Mouse (Mus musculus): ENCODE measurements around the gene Tsc22d4. TPM values are rescaled to one million over a fixed set of nuclear protein-coding genes. Genes with fewer than 3 reads are reported as not detected.

Gene Tsc22d4
- total and polyA plus RNA-seq, 3 experiments = 90.8 to 491 (median 93.5) TPM

- H3K36me3 ChIP-seq (replicated peaks) = peaks cover 86% of the 10 kb centered on the region
- TF ChIP-seq TAL1 (conservative IDR thresholded peaks at IDR 0.05; ENCODE audit: low read depth, low read length) = no peak
- no peak for TF ChIP-seq GATA2 (IDR thresholded peaks at IDR 0.05; ENCODE audit: borderline replicate concordance, low read depth, low read length)
- TF ChIP-seq POLR2AphosphoS5 (IDR thresholded peaks at IDR 0.05; ENCODE audit: insufficient replicate concordance, low read depth, low read length) = no peak
Observed at GRCm38 (mm10) chr5:137757887-137758286, 12.4 kb downstream of the Tsc22d4 start.

GRCm38 (mm10) chr5:137758921-137759534 lies 13.5 kb downstream of the Tsc22d4 start:
- TF ChIP-seq GATA2 (IDR thresholded peaks at IDR 0.05; ENCODE audit: borderline replicate concordance, low read depth, low read length) (no peak), CTCF (IDR thresholded peaks at IDR 0.05; ENCODE audit: low read depth, low read length) (no peak), POLR2AphosphoS5 (IDR thresholded peaks at IDR 0.05; ENCODE audit: insufficient replicate concordance, low read depth, low read length) (no peak), TAL1 (conservative IDR thresholded peaks at IDR 0.05; ENCODE audit: low read depth, low read length) (no peak), GATA1 (IDR thresholded peaks at IDR 0.05; ENCODE audit: borderline replicate concordance, low read length) (no peak)
- ATAC-seq (ENCODE audit: extremely low read depth, insufficient number of reproducible peaks, low FRiP score, poor library complexity, severe bottlenecking) (no peak), DNase-seq (ENCODE audit: low spot score) (no peak)
- Histone ChIP-seq H3K36me3 (replicated peaks) (peaks cover 75% of the 10 kb centered on the region), H3K9me3 (replicated peaks) (no peaks in the 10 kb centered on the region), H3K4me3 (ENCODE audit: low read depth, low read length) (no peak overlapping the region), H3K27me3 (ENCODE audit: insufficient read depth, low read length) (no peaks in the 10 kb centered on the region), H3K4me1 (ENCODE audit: insufficient read depth, low read depth, low read length) (peaks cover 56% of the 10 kb centered on the region)

More at GRCm38 (mm10) chr5:137757887-137758286, 12.4 kb downstream of the Tsc22d4 start:
- no peaks in the 10 kb centered on the region for H3K27me3 ChIP-seq (ENCODE audit: insufficient read depth, low read length)
- H3K4me3 ChIP-seq (ENCODE audit: low read depth, low read length) = no peak overlapping the region
- H3K4me1 ChIP-seq (ENCODE audit: insufficient read depth, low read depth, low read length) = peaks cover 67% of the 10 kb centered on the region
- no peaks in the 10 kb centered on the region for H3K9me3 ChIP-seq (replicated peaks)
- ATAC-seq (ENCODE audit: extremely low read depth, insufficient number of reproducible peaks, low FRiP score, poor library complexity, severe bottlenecking) (no peak), DNase-seq (ENCODE audit: low spot score) (no peak)

DNA sequence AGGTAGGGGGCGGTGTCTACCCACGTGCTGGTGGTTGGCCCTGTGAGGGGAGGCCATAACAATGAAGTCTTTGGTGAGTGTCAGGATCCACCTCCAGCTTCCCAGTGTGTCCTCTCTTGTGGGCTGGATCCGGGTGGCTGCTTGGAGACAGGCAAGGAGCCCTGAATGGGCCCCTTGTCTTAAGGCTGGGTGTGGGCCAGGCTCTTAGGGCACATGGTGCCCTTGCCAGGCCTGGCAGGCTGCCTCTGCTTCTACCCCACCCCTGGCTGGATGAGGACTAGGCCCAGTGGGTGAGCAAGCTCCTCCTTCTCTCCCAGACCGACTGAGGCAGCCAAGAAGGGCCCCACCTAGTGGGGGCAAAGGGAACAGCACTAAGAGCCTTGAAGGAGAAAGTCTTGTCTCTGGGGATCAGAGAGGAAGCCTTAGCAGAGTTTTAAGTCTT lies 14.5 kb downstream of the Tsc22d4 start:
- H3K36me3 ChIP-seq (replicated peaks) = peaks cover 70% of the 10 kb centered on the region
- H3K4me1 ChIP-seq (ENCODE audit: insufficient read depth, low read depth, low read length) = peaks cover 57% of the 10 kb centered on the region
- H3K4me3 ChIP-seq (ENCODE audit: low read depth, low read length) = no peak overlapping the region
- TF ChIP-seq CTCF (IDR thresholded peaks at IDR 0.05; ENCODE audit: low read depth, low read length) (peak; percentile 64), POLR2AphosphoS5 (IDR thresholded peaks at IDR 0.05; ENCODE audit: insufficient replicate concordance, low read depth, low read length) (no peak)
- H3K27me3 ChIP-seq (ENCODE audit: insufficient read depth, low read length) = no peaks in the 10 kb centered on the region
- ATAC-seq (ENCODE audit: extremely low read depth, insufficient number of reproducible peaks, low FRiP score, poor library complexity, severe bottlenecking) = peak; percentile 68; the same call in 1 of the 2 replicates
- DNase-seq (ENCODE audit: low spot score) = peak; percentile 83
- H3K9me3 ChIP-seq (replicated peaks) = no peaks in the 10 kb centered on the region

DNA sequence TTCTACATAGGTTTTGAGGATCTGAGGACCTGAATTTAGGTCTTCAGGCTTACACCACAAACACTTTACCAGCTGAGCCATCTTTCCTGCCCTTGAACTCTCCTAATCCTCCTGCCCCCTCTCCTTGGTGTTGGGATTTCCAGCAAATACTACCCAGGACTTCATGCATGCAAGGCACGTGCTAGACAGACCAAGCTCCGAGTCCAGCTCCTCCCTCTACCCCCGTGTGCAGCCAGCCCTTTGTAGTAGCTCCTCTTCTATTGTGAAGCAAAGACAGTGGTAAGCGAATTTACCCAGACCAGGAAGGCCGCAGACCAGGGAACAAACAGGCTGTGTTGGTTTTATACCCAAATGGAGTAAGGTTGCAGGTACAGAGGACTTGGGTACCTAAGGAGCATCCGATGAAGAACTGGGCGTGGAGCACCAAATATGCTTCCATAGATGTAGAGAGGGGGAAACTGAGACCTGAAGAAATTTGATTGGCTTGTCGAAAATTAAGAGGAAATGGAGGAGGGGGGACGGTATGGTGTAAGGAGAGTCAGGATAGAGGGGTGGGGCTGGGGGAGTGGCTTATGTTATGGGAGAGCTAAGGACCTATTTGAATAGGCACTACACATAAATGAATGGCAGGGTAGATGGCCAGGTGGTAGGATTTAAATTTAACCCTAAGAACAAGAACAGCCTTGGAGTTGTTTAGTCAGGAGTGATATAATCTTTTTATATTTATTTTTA lies 19.2 kb downstream of the Tsc22d4 start:
- H3K27me3 ChIP-seq (ENCODE audit: insufficient read depth, low read length) = 0 out of 2 replicates have a peak, but pooled peaks cover 2% of the 10 kb centered on the region
- peaks cover 34% of the 10 kb centered on the region for H3K4me1 ChIP-seq (ENCODE audit: insufficient read depth, low read depth, low read length)
- peaks cover 3% of the 10 kb centered on the region; the same call in 1 of the 2 replicates for H3K9me3 ChIP-seq (replicated peaks)
- no peak for ATAC-seq (ENCODE audit: extremely low read depth, insufficient number of reproducible peaks, low FRiP score, poor library complexity, severe bottlenecking)
- TF ChIP-seq GATA2 (IDR thresholded peaks at IDR 0.05; ENCODE audit: borderline replicate concordance, low read depth, low read length) (no peak), CTCF (IDR thresholded peaks at IDR 0.05; ENCODE audit: low read depth, low read length) (no peak), POLR2AphosphoS5 (IDR thresholded peaks at IDR 0.05; ENCODE audit: insufficient replicate concordance, low read depth, low read length) (no peak), TAL1 (conservative IDR thresholded peaks at IDR 0.05; ENCODE audit: low read depth, low read length) (no peak), GATA1 (IDR thresholded peaks at IDR 0.05; ENCODE audit: borderline replicate concordance, low read length) (no peak)
- peaks cover 22% of the 10 kb centered on the region for H3K36me3 ChIP-seq (replicated peaks)
- no peak for DNase-seq (ENCODE audit: low spot score)
- H3K4me3 ChIP-seq (ENCODE audit: low read depth, low read length) = no peak overlapping the region

GRCm38 (mm10) chr5:137766270-137766669 lies 20.7 kb downstream of the Tsc22d4 start:
- Histone ChIP-seq H3K4me1 (ENCODE audit: insufficient read depth, low read depth, low read length) (peaks cover 29% of the 10 kb centered on the region), H3K4me3 (ENCODE audit: low read depth, low read length) (no peak overlapping the region), H3K27me3 (ENCODE audit: insufficient read depth, low read length) (0 out of 2 replicates have a peak, but pooled peaks cover 2% of the 10 kb centered on the region), H3K9me3 (replicated peaks) (peaks cover 3% of the 10 kb centered on the region; the same call in 1 of the 2 replicates), H3K36me3 (replicated peaks) (peaks cover 8% of the 10 kb centered on the region)
- TF ChIP-seq TAL1 (conservative IDR thresholded peaks at IDR 0.05; ENCODE audit: low read depth, low read length) (no peak), CTCF (IDR thresholded peaks at IDR 0.05; ENCODE audit: low read depth, low read length) (peak; percentile 55; the same call in 1 of the 2 replicates)
- ATAC-seq (ENCODE audit: extremely low read depth, insufficient number of reproducible peaks, low FRiP score, poor library complexity, severe bottlenecking) (no peak), DNase-seq (ENCODE audit: low spot score) (no peak)

GRCm38 (mm10) chr5:137768475-137768874 lies 22.9 kb downstream of the Tsc22d4 start:
- peaks cover 3% of the 10 kb centered on the region; the same call in 1 of the 2 replicates for H3K9me3 ChIP-seq (replicated peaks)
- TF ChIP-seq GATA1 (IDR thresholded peaks at IDR 0.05; ENCODE audit: borderline replicate concordance, low read length) = no peak
- TF ChIP-seq CTCF (IDR thresholded peaks at IDR 0.05; ENCODE audit: low read depth, low read length) = no peak
- no peak for TF ChIP-seq GATA2 (IDR thresholded peaks at IDR 0.05; ENCODE audit: borderline replicate concordance, low read depth, low read length)
- TF ChIP-seq TAL1 (conservative IDR thresholded peaks at IDR 0.05; ENCODE audit: low read depth, low read length) = no peak
- no peak for TF ChIP-seq POLR2AphosphoS5 (IDR thresholded peaks at IDR 0.05; ENCODE audit: insufficient replicate concordance, low read depth, low read length)
- H3K4me3 ChIP-seq (ENCODE audit: low read depth, low read length) = no peak overlapping the region
- ATAC-seq (ENCODE audit: extremely low read depth, insufficient number of reproducible peaks, low FRiP score, poor library complexity, severe bottlenecking) (no peak), DNase-seq (ENCODE audit: low spot score) (no peak)
- H3K36me3 ChIP-seq (replicated peaks) = no peaks in the 10 kb centered on the region
- peaks cover 41% of the 10 kb centered on the region for H3K4me1 ChIP-seq (ENCODE audit: insufficient read depth, low read depth, low read length)
- H3K27me3 ChIP-seq (ENCODE audit: insufficient read depth, low read length) = 0 out of 2 replicates have a peak, but pooled peaks cover 2% of the 10 kb centered on the region
